Mouse (Mus musculus) MEL (cell line): ENCODE measurements around the gene Epha3.
A peak's percentile ranks its signal among the peaks of the same experiment; 100 is the strongest.

Experiments used
- CHD1 ChIP-seq: IDR thresholded peaks from 2 replicates; pipeline ENCODE4 v1.6.1; 2012; ENCODE audit warnings: low read depth, mild to moderate bottlenecking, inconsistent platforms, low read length, improper control_type of control experiment
- CTCF ChIP-seq, 3 experiments: IDR thresholded peaks in 2 of 3; conservative IDR thresholded peaks in 1 of 3; 2 replicates each; pipeline ENCODE4 v1.5.1; 2011 to 2012; ENCODE audit warnings: low read length in 3 of 3, low read depth in 2 of 3, mild to moderate bottlenecking in 2 of 3, improper control_type of control experiment in 1 of 3, inconsistent platforms in 1 of 3, mixed read lengths in 1 of 3, moderate library complexity in 1 of 3; ENCODE audit not compliant: control insufficient read depth in 1 of 3, insufficient read depth in 1 of 3, poor library complexity in 1 of 3, severe bottlenecking in 1 of 3
- GATA1 ChIP-seq: IDR thresholded peaks from 2 replicates; pipeline ENCODE4 v1.6.1; 2011; ENCODE audit warnings: low read depth, low read length, improper control_type of control experiment
- NRF1 ChIP-seq: IDR thresholded peaks from 2 replicates; pipeline ENCODE4 v1.6.1; 2014; ENCODE audit warnings: low read depth, mild to moderate bottlenecking, inconsistent platforms, low read length, improper control_type of control experiment, moderate library complexity; ENCODE audit not compliant: poor library complexity, insufficient read depth, severe bottlenecking
- ZKSCAN1 ChIP-seq: IDR thresholded peaks from 2 replicates; pipeline ENCODE4 v1.6.1; 2012; ENCODE audit warnings: low read depth, mild to moderate bottlenecking, inconsistent platforms, low read length, improper control_type of control experiment, moderate library complexity

- TF ChIP-seq ZKSCAN1 (no peak), GATA1 (no peak), NRF1 (no peak), CHD1 (no peak), CTCF (IDR thresholded peaks at IDR 0.05 in 2 of 3, conservative IDR thresholded peaks at IDR 0.05 in 1 of 3; ENCODE audit: control insufficient read depth in 1 of 3, insufficient read depth in 1 of 3, low read depth in 2 of 3, low read length in 3 of 3, poor library complexity in 1 of 3, severe bottlenecking in 1 of 3) (peak; percentile 64 to 79 (median 68))
Observed at GRCm38 (mm10) chr16:63872313-63872712, 8.3 kb upstream of the Epha3 start.
